Mouse (Mus musculus) olfactory bulb, adult 2 months (tissue): ENCODE results near the gene Stx8.

Experiments
- CTCF ChIP-seq: fragments of 200-500 bp; IDR thresholded peaks from 2 replicates; pipeline ENCODE4 v1.5.1; 2012; ENCODE audit warnings: low read depth, mild to moderate bottlenecking, low read length, moderate library complexity; ENCODE audit not compliant: insufficient read depth
- POLR2A ChIP-seq: fragments of 200-500 bp; IDR thresholded peaks from 2 replicates; pipeline ENCODE4 v1.6.1; 2012; ENCODE audit warnings: mild to moderate bottlenecking, low read depth, low read length, moderate library complexity; ENCODE audit not compliant: insufficient read depth

DNA sequence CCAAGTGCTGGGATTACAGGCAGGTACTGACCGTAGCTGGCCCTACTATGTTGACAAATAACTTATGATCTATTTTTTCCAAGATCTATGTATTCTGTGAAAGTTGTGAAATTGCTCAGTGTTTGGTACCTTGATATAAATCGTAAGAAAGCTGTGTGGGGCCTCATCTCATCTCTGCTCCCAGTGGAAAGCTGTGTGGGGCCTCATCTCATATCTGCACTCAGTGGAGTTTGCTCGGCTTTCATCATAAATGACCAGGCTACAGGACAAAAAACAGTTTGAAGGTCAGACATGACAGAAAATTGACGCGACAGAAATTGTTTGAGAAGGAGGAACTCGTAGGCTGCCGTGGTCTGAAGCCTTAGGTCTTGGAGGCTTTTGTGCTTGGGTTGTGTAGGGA lies 56.0 kb downstream of the Stx8 start:
- TF ChIP-seq CTCF (no peak), POLR2A (no peak)
